15 mouse cellular contexts compared by ENCODE assay signal in genomic region chr9:44504893-44505823, GRCm38 (mm10). TPM values are rescaled to one million over a fixed set of nuclear protein-coding genes. Genes with fewer than 3 reads are reported as not detected.
DNase-seq lines count a peak whose midpoint lies in the region; ATAC-seq lines count a peak whose summit lies in the region.
"Had no signal": no experiment of that assay in that cellular context is flagged by ENCODE, and none has a peak within 500 bp of the region (broad histone marks: within the 10 kb centered on the region; RNA-seq: fewer than 3 reads in every experiment).

No protein-coding gene starts in this region.

- H3K27ac ChIP-seq in heart, embryonic 13.5 days (replicated peaks), result no peak overlapping the region
- H3K27ac ChIP-seq in neural tube, embryonic 13.5 days (replicated peaks), result no peak overlapping the region
- H3K27ac ChIP-seq in embryonic facial prominence, embryonic 10.5 days (replicated peaks), result 0 out of 2 replicates have a peak overlapping the region, but pooled peaks have one; percentile 12
- peak overlapping the region; percentile 44 for H3K27ac ChIP-seq in limb, embryonic 10.5 days
- H3K27ac ChIP-seq: forebrain, embryonic 12.5 days; liver, embryonic 12.5 days; midbrain, embryonic 13.5 days had no signal

- 73% methylated on average over 20 of the region's 20 CpGs for WGBS in heart, embryonic 13.5 days
- 72% methylated on average over 20 of the region's 20 CpGs for WGBS in neural tube, embryonic 13.5 days
- 78% methylated on average over 20 of the region's 20 CpGs for WGBS in embryonic facial prominence, embryonic 10.5 days
- 80% methylated on average over 20 of the region's 20 CpGs for WGBS in limb, embryonic 10.5 days

- DNase-seq in heart, postnatal 36 days, result no peak
- no peak for DNase-seq in neural tube, embryonic 10.5 days (ENCODE audit: extremely low spot score, low spot score)
- no peak for DNase-seq in embryonic facial prominence, embryonic 10.5 days (ENCODE audit: low spot score)
- no peak for DNase-seq in limb, embryonic 10.5 days (ENCODE audit: low spot score)

- intact Hi-C loops in heart, postnatal 36 days (cut with DNase I), result no loop called here

- peak overlapping the region; percentile 4 for H3K9ac ChIP-seq in heart, embryonic 13.5 days
- 0 out of 2 replicates have a peak overlapping the region, but pooled peaks have one; percentile 1 for H3K9ac ChIP-seq in neural tube, embryonic 13.5 days
- H3K9ac ChIP-seq: forebrain, embryonic 12.5 days; liver, embryonic 12.5 days; midbrain, embryonic 13.5 days had no signal

- no peaks in the 10 kb centered on the region for H3K27me3 ChIP-seq in heart, embryonic 13.5 days (replicated peaks)
- peaks cover 6% of the 10 kb centered on the region; the same call in 1 of the 2 replicates for H3K27me3 ChIP-seq in neural tube, embryonic 13.5 days
- H3K27me3 ChIP-seq in embryonic facial prominence, embryonic 10.5 days (replicated peaks; ENCODE audit: low read depth, poor library complexity, severe bottlenecking), result peaks cover 19% of the 10 kb centered on the region
- peaks cover 19% of the 10 kb centered on the region for H3K27me3 ChIP-seq in limb, embryonic 10.5 days (ENCODE audit: low read depth, poor library complexity, severe bottlenecking)

- H3K4me2 ChIP-seq in heart, embryonic 13.5 days, result no peak overlapping the region
- no peak overlapping the region for H3K4me2 ChIP-seq in neural tube, embryonic 13.5 days
- H3K4me2 ChIP-seq: forebrain, embryonic 12.5 days; midbrain, embryonic 13.5 days had no signal

- H3K9me3 ChIP-seq in heart, embryonic 13.5 days, result no peaks in the 10 kb centered on the region
- H3K9me3 ChIP-seq in neural tube, embryonic 13.5 days, result no peaks in the 10 kb centered on the region
- no peaks in the 10 kb centered on the region for H3K9me3 ChIP-seq in embryonic facial prominence, embryonic 10.5 days
- H3K9me3 ChIP-seq in limb, embryonic 10.5 days (replicated peaks), result no peaks in the 10 kb centered on the region
- H3K9me3 ChIP-seq: forebrain, embryonic 12.5 days; liver, embryonic 12.5 days; midbrain, embryonic 13.5 days had no signal

- no peak overlapping the region for H3K4me3 ChIP-seq in heart, embryonic 13.5 days
- no peak overlapping the region for H3K4me3 ChIP-seq in neural tube, embryonic 13.5 days
- peak overlapping the region; percentile 19; the same call in 1 of the 2 replicates for H3K4me3 ChIP-seq in embryonic facial prominence, embryonic 10.5 days
- H3K4me3 ChIP-seq in limb, embryonic 10.5 days, result no peak overlapping the region
- H3K4me3 ChIP-seq: forebrain, embryonic 12.5 days; liver, embryonic 12.5 days; midbrain, embryonic 13.5 days had no signal

- H3K4me1 ChIP-seq in heart, embryonic 13.5 days, result peaks cover 55% of the 10 kb centered on the region
- peaks cover 43% of the 10 kb centered on the region for H3K4me1 ChIP-seq in neural tube, embryonic 13.5 days (replicated peaks)
- peaks cover 50% of the 10 kb centered on the region for H3K4me1 ChIP-seq in embryonic facial prominence, embryonic 10.5 days
- H3K4me1 ChIP-seq in limb, embryonic 10.5 days, result peaks cover 53% of the 10 kb centered on the region

- no peak for ATAC-seq in heart, embryonic 13.5 days (ENCODE audit: extremely low read depth, insufficient number of reproducible peaks, low FRiP score, low TSS enrichment)
- no peak for ATAC-seq in neural tube, embryonic 13.5 days (ENCODE audit: low read depth)
- no peak for ATAC-seq in erythroblast, adult 5-6 weeks (replicated peaks; ENCODE audit: low FRiP score, poor library complexity, severe bottlenecking)
- ATAC-seq: liver, embryonic 12.5 days; midbrain, embryonic 13.5 days had no signal

- H3K36me3 ChIP-seq in heart, embryonic 13.5 days, result peaks cover 86% of the 10 kb centered on the region
- peaks cover 54% of the 10 kb centered on the region for H3K36me3 ChIP-seq in neural tube, embryonic 13.5 days
- H3K36me3 ChIP-seq in embryonic facial prominence, embryonic 10.5 days (replicated peaks), result peaks cover 86% of the 10 kb centered on the region
- peaks cover 88% of the 10 kb centered on the region for H3K36me3 ChIP-seq in limb, embryonic 10.5 days

RNA-seq across cellular contexts. Expression of gene Bcl9l, which starts 22.5 kb away (rescaled TPM):
- polyA plus RNA-seq in heart, embryonic 13.5 days (2015; fragmentation: Nextera tagmentation; extraction: Ambion mirVana), result 7.3 and 9.4 TPM in 2 replicates
- total RNA-seq in heart, postnatal 36 days (2021), result 10 to 100 TPM; 44.6 to 59.4 TPM
- 9.4 and 9.6 TPM in 2 replicates for polyA plus RNA-seq in neural tube, embryonic 13.5 days (2015; fragmentation: Nextera tagmentation; extraction: Ambion mirVana)
- 7.4 and 7.7 TPM in 2 replicates for polyA plus RNA-seq in embryonic facial prominence, embryonic 10.5 days (2016; fragmentation: Nextera tagmentation; extraction: Ambion mirVana)
- 9.0 and 12.1 TPM in 2 replicates for polyA plus RNA-seq in limb, embryonic 10.5 days (2016; fragmentation: Nextera tagmentation; extraction: Ambion mirVana)
- total RNA-seq in erythroblast, adult 5-6 weeks (2015; ENCODE audit: low replicate concordance), result 0.77 and 0.84 TPM in 2 replicates
- 0.42 and 2.8 TPM in 2 replicates for total RNA-seq in erythroblast, adult 5-6 weeks (2017; ENCODE audit: low replicate concordance)

RNA-seq across cellular contexts. Expression of gene Upk2, which starts 50.4 kb away (rescaled TPM):
- not detected in 2 replicates for polyA plus RNA-seq in heart, embryonic 13.5 days (2015; fragmentation: Nextera tagmentation; extraction: Ambion mirVana)
- not detected for total RNA-seq in heart, postnatal 36 days (2021)
- polyA plus RNA-seq in neural tube, embryonic 13.5 days (2015; fragmentation: Nextera tagmentation; extraction: Ambion mirVana), result not detected in 2 replicates
- polyA plus RNA-seq in embryonic facial prominence, embryonic 10.5 days (2016; fragmentation: Nextera tagmentation; extraction: Ambion mirVana), result 0.41 and 0.59 TPM in 2 replicates
- 0.36 TPM in 1 of 2 replicates, not detected in the other for polyA plus RNA-seq in limb, embryonic 10.5 days (2016; fragmentation: Nextera tagmentation; extraction: Ambion mirVana)
- total RNA-seq in erythroblast, adult 5-6 weeks (2015; ENCODE audit: low replicate concordance), result not detected in 2 replicates
- total RNA-seq in erythroblast, adult 5-6 weeks (2017; ENCODE audit: low replicate concordance), result not detected in 2 replicates
- total RNA-seq: adrenal gland, postnatal 10 days had no signal
- polyA plus RNA-seq: cortical plate, adult 2 months; heart, embryonic 16.5 days; large intestine, adult 2 months; liver, embryonic 12.5 days; midbrain, embryonic 13.5 days; spleen, adult 2 months had no signal

RNA-seq across cellular contexts. Expression of gene Cxcr5, which starts 56.5 kb away (rescaled TPM):
- not detected in 2 replicates for polyA plus RNA-seq in heart, embryonic 13.5 days (2015; fragmentation: Nextera tagmentation; extraction: Ambion mirVana)
- total RNA-seq in heart, postnatal 36 days (2021), result under 1 TPM; 0.22 to 0.47 TPM
- not detected in 2 replicates for polyA plus RNA-seq in neural tube, embryonic 13.5 days (2015; fragmentation: Nextera tagmentation; extraction: Ambion mirVana)
- polyA plus RNA-seq in embryonic facial prominence, embryonic 10.5 days (2016; fragmentation: Nextera tagmentation; extraction: Ambion mirVana), result not detected in 2 replicates
- not detected in 2 replicates for polyA plus RNA-seq in limb, embryonic 10.5 days (2016; fragmentation: Nextera tagmentation; extraction: Ambion mirVana)
- not detected in 2 replicates for total RNA-seq in erythroblast, adult 5-6 weeks (2015; ENCODE audit: low replicate concordance)
- total RNA-seq in erythroblast, adult 5-6 weeks (2017; ENCODE audit: low replicate concordance), result not detected in 2 replicates
- polyA plus RNA-seq: liver, embryonic 12.5 days; midbrain, embryonic 13.5 days had no signal

Comparison
In these comparisons a context has a peak if more than half of its experiments do, and no peak if none do; other contexts are left out.
1. H3K27ac ChIP-seq: peak in embryonic facial prominence, embryonic 10.5 days (single experiment) and limb, embryonic 10.5 days (single experiment); none in heart, embryonic 13.5 days (single experiment) and neural tube, embryonic 13.5 days (single experiment).